Comparison of ENCODE assay signal across 20 mouse cellular contexts in genomic region chr16:28706623-28707022, GRCm38 (mm10). TPM values are rescaled to one million over a fixed set of nuclear protein-coding genes. Genes with fewer than 3 reads are reported as not detected.
"Had no signal": no experiment of that assay in that cellular context is flagged by ENCODE, and none has a peak within 500 bp of the region (broad histone marks: within the 10 kb centered on the region; RNA-seq: fewer than 3 reads in every experiment).

No protein-coding gene starts in this region.

- H3K4me1 ChIP-seq: lung, embryonic 15.5 days; megakaryocyte, embryonic 14.5 days; midbrain, embryonic 13.5 days; midbrain, embryonic 15.5 days; neural tube, embryonic 12.5 days; stomach, embryonic 15.5 days had no signal

- ATAC-seq: lung, postnatal 0 days; midbrain, embryonic 13.5 days; midbrain, embryonic 15.5 days had no signal

- H3K4me3 ChIP-seq: lung, embryonic 15.5 days; megakaryocyte, embryonic 14.5 days; midbrain, embryonic 13.5 days; midbrain, embryonic 15.5 days; neural tube, embryonic 12.5 days; stomach, embryonic 15.5 days had no signal

- H3K36me3 ChIP-seq: lung, embryonic 15.5 days; midbrain, embryonic 13.5 days; midbrain, embryonic 15.5 days; neural tube, embryonic 12.5 days; stomach, embryonic 15.5 days had no signal

- H3K27me3 ChIP-seq: lung, embryonic 15.5 days; megakaryocyte, embryonic 14.5 days; midbrain, embryonic 13.5 days; midbrain, embryonic 15.5 days; neural tube, embryonic 12.5 days; stomach, embryonic 15.5 days had no signal

- H3K4me2 ChIP-seq: lung, embryonic 15.5 days; midbrain, embryonic 11.5 days; midbrain, embryonic 13.5 days; midbrain, embryonic 15.5 days; neural tube, embryonic 12.5 days; stomach, embryonic 15.5 days had no signal

- H3K9me3 ChIP-seq: lung, embryonic 15.5 days; midbrain, embryonic 13.5 days; midbrain, embryonic 15.5 days; neural tube, embryonic 12.5 days; stomach, embryonic 15.5 days had no signal

- H3K9ac ChIP-seq: lung, embryonic 15.5 days; midbrain, embryonic 13.5 days; midbrain, embryonic 15.5 days; neural tube, embryonic 12.5 days; stomach, embryonic 15.5 days had no signal

- H3K27ac ChIP-seq: lung, embryonic 15.5 days; macrophage; midbrain, embryonic 13.5 days; midbrain, embryonic 15.5 days; neural tube, embryonic 12.5 days; stomach, embryonic 15.5 days; stomach, postnatal 0 days had no signal

- DNase-seq: lung, adult 2 months; lung, postnatal 14 days; lung, postnatal 36 days; right cerebral cortex, postnatal 14 days; thymus, adult 2 months; thymus, postnatal 25 days; thymus, postnatal 4 days had no signal

RNA-seq across cellular contexts. Expression of gene Fgf12, which starts 46.2 kb away (rescaled TPM):
- total RNA-seq: megakaryocyte progenitor cell, adult 5-6 weeks; monocyte, adult 5-6 weeks had no signal
- polyA plus RNA-seq: macrophage; spleen, adult 2 months had no signal
